Mouse (Mus musculus) megakaryocyte, embryonic 14.5 days (primary cell): ENCODE results near the gene Gsdmc4.

Experiments used
- FLI1 ChIP-seq: IDR thresholded peaks from 2 replicates; pipeline ENCODE4 v1.6.1; 2012; ENCODE audit warnings: low read length, inconsistent platforms, mixed read lengths
- GATA1 ChIP-seq: IDR thresholded peaks from 3 replicates; pipeline ENCODE4 v1.6.1; 2012; ENCODE audit warnings: mixed read lengths, low read length, inconsistent platforms, borderline replicate concordance

DNA sequence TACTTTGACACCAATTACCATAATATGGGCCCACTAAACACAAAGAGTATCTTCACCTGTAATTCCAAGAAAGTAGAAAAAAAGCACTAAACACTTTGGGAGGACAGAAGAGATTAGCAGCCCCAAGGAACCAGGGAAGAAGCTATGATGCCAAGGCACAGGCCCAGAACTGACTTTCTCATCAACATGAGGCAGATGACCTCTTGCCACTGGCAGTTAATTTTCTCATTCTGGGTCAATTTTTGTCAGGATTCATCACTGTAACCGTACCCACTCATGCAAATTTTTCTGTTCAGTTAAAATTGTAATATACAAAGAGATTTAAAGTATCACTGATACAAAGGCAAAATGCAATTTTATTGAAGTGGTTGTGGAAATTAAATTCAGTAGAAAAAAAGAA is 29.1 kb upstream of the Gsdmc4 start:
- TF ChIP-seq GATA1 (no peak), FLI1 (no peak)
